In genomic region chr7:35235308-35235707, GRCm38 (mm10) we compare ENCODE assay signal across 8 mouse cellular contexts. TPM values are rescaled to one million over a fixed set of nuclear protein-coding genes. Genes with fewer than 3 reads are reported as not detected.
DNase-seq lines count a peak whose midpoint lies in the region; ATAC-seq and TF ChIP-seq lines count a peak whose summit lies in the region.

No protein-coding gene starts in this region.

- H3K79me2 ChIP-seq in C2C12 (ENCODE audit: control insufficient read depth, insufficient read depth) = no peaks in the 10 kb centered on the region

- 22% methylated on average over 9 of the region's 9 CpGs for WGBS in heart, embryonic 12.5 days
- 20% methylated on average over 9 of the region's 9 CpGs for WGBS in kidney, embryonic 15.5 days
- 18% methylated on average over 9 of the region's 9 CpGs for WGBS in limb, embryonic 14.5 days
- 10% methylated on average over 9 of the region's 9 CpGs for WGBS in midbrain, postnatal 0 days

- H3K9me3 ChIP-seq in heart, embryonic 12.5 days (replicated peaks) = peaks cover 7% of the 10 kb centered on the region; the same call in 1 of the 2 replicates
- H3K9me3 ChIP-seq in kidney, embryonic 15.5 days (replicated peaks) = peaks cover 5% of the 10 kb centered on the region; the same call in 1 of the 2 replicates
- peaks cover 5% of the 10 kb centered on the region; the same call in 1 of the 2 replicates for H3K9me3 ChIP-seq in limb, embryonic 14.5 days (ENCODE audit: control insufficient read depth, low read length)
- no peaks in the 10 kb centered on the region for H3K9me3 ChIP-seq in midbrain, postnatal 0 days (ENCODE audit: low read length)

- H3ac ChIP-seq in C2C12 (ENCODE audit: control insufficient read depth, insufficient read length, low read depth) = peak overlapping the region; percentile 1

- peak overlapping the region; percentile 92 for H3K27ac ChIP-seq in heart, embryonic 12.5 days (ENCODE audit: poor library complexity, severe bottlenecking)
- peak overlapping the region; percentile 82 for H3K27ac ChIP-seq in kidney, embryonic 15.5 days
- H3K27ac ChIP-seq in limb, embryonic 14.5 days (replicated peaks; ENCODE audit: low read depth, low read length) = peak overlapping the region; percentile 22; the same call in 1 of the 2 replicates
- H3K27ac ChIP-seq in midbrain, postnatal 0 days (ENCODE audit: low read depth, low read length) = peak overlapping the region; percentile 82
- no peak overlapping the region for H3K27ac ChIP-seq in testis, adult 2 months (ENCODE audit: control insufficient read depth, insufficient read depth, low read depth, low read length)

- peak overlapping the region; percentile 68 for H3K9ac ChIP-seq in heart, embryonic 12.5 days
- H3K9ac ChIP-seq in kidney, embryonic 15.5 days = no peak overlapping the region
- H3K9ac ChIP-seq in limb, embryonic 14.5 days (ENCODE audit: low read depth, low read length, severe bottlenecking) = no peak overlapping the region; the same call in 1 of the 2 replicates
- peak overlapping the region; percentile 36; the same call in 1 of the 2 replicates for H3K9ac ChIP-seq in midbrain, postnatal 0 days (replicated peaks; ENCODE audit: low read length, poor library complexity, severe bottlenecking)

- peak; percentile 65; the same call in 1 of the 2 replicates for ATAC-seq in heart, embryonic 12.5 days (ENCODE audit: insufficient number of reproducible peaks, low FRiP score)
- 0 out of 2 replicates have a peak, but pooled peaks have one; percentile 40 for ATAC-seq in kidney, embryonic 15.5 days (replicated peaks; ENCODE audit: low FRiP score)
- 0 out of 2 replicates have a peak, but pooled peaks have one; percentile 54 for ATAC-seq in limb, embryonic 14.5 days (ENCODE audit: low FRiP score, low read depth)
- ATAC-seq in midbrain, postnatal 0 days (ENCODE audit: low FRiP score) = peak; percentile 70

- H3K4me2 ChIP-seq in heart, embryonic 12.5 days = peak overlapping the region; percentile 72
- peak overlapping the region; percentile 60 for H3K4me2 ChIP-seq in kidney, embryonic 15.5 days
- peak overlapping the region; percentile 35 for H3K4me2 ChIP-seq in limb, embryonic 14.5 days (replicated peaks; ENCODE audit: low read depth, low read length, severe bottlenecking)
- H3K4me2 ChIP-seq in midbrain, postnatal 0 days (ENCODE audit: low read depth, low read length, poor library complexity, severe bottlenecking) = peak overlapping the region; percentile 54

- peak; percentile 67 for DNase-seq in adrenal gland, adult 2 months
- DNase-seq in embryo, embryonic 9.5 days (ENCODE audit: extremely low spot score) = peak; percentile 68
- peak; percentile 73 for DNase-seq in limb, embryonic 14.5 days (ENCODE audit: low spot score)
- peak; percentile 87 for DNase-seq in midbrain, postnatal 0 days (ENCODE audit: low spot score)

- no peak for TF ChIP-seq POLR2A in limb, embryonic 14.5 days (IDR thresholded peaks at IDR 0.05; ENCODE audit: borderline replicate concordance, extremely low read depth, insufficient read depth, insufficient read length)
- TF ChIP-seq POLR2A in testis, adult 2 months (IDR thresholded peaks at IDR 0.05; ENCODE audit: control insufficient read depth, low read depth, low read length) = no peak

- H3K4me1 ChIP-seq in heart, embryonic 12.5 days (replicated peaks) = peaks cover 18% of the 10 kb centered on the region
- H3K4me1 ChIP-seq in kidney, embryonic 15.5 days = peaks cover 21% of the 10 kb centered on the region
- no peaks in the 10 kb centered on the region for H3K4me1 ChIP-seq in limb, embryonic 14.5 days (ENCODE audit: control insufficient read depth, insufficient read depth, low read length)
- no peaks in the 10 kb centered on the region for H3K4me1 ChIP-seq in midbrain, postnatal 0 days (ENCODE audit: insufficient read depth, low read length)
- peaks cover 12% of the 10 kb centered on the region for H3K4me1 ChIP-seq in testis, adult 2 months (ENCODE audit: control insufficient read depth, insufficient read depth, low read length)

- no peak for TF ChIP-seq CTCF in C2C12 (IDR thresholded peaks at IDR 0.05; ENCODE audit: control insufficient read depth, insufficient read depth, insufficient read length)
- no peak for TF ChIP-seq CTCF in midbrain, postnatal 0 days (IDR thresholded peaks at IDR 0.05)
- TF ChIP-seq CTCF in testis, adult 2 months (IDR thresholded peaks at IDR 0.05; ENCODE audit: control insufficient read depth, insufficient read depth, insufficient replicate concordance, low read depth, low read length) = no peak

- peaks cover 4% of the 10 kb centered on the region for H3K27me3 ChIP-seq in C2C12 (ENCODE audit: control insufficient read depth, insufficient read depth, insufficient read length)
- H3K27me3 ChIP-seq in heart, embryonic 12.5 days (replicated peaks) = no peaks in the 10 kb centered on the region
- no peaks in the 10 kb centered on the region for H3K27me3 ChIP-seq in kidney, embryonic 15.5 days
- H3K27me3 ChIP-seq in limb, embryonic 14.5 days (ENCODE audit: control insufficient read depth, insufficient read depth, low read length) = no peaks in the 10 kb centered on the region
- no peaks in the 10 kb centered on the region for H3K27me3 ChIP-seq in midbrain, postnatal 0 days (ENCODE audit: insufficient read depth, low read length)
- no peaks in the 10 kb centered on the region for H3K27me3 ChIP-seq in testis, adult 2 months (ENCODE audit: control insufficient read depth, insufficient read depth, low read length)

- H3K36me3 ChIP-seq in C2C12 (ENCODE audit: control insufficient read depth, insufficient read depth) = no peaks in the 10 kb centered on the region
- no peaks in the 10 kb centered on the region for H3K36me3 ChIP-seq in heart, embryonic 12.5 days
- H3K36me3 ChIP-seq in kidney, embryonic 15.5 days = no peaks in the 10 kb centered on the region
- no peaks in the 10 kb centered on the region for H3K36me3 ChIP-seq in limb, embryonic 14.5 days (ENCODE audit: control insufficient read depth, insufficient read depth, low read length)
- H3K36me3 ChIP-seq in midbrain, postnatal 0 days (ENCODE audit: insufficient read depth, low read length) = no peaks in the 10 kb centered on the region
- no peaks in the 10 kb centered on the region for H3K36me3 ChIP-seq in testis, adult 2 months (ENCODE audit: control insufficient read depth, insufficient read depth, low read length)

- no peaks in the 10 kb centered on the region for H3K79me3 ChIP-seq in C2C12 (ENCODE audit: low read depth)

- H3K4me3 ChIP-seq in C2C12 (ENCODE audit: insufficient read depth, poor library complexity, severe bottlenecking) = peak overlapping the region; percentile 45
- H3K4me3 ChIP-seq in heart, embryonic 12.5 days = peak overlapping the region; percentile 74
- peak overlapping the region; percentile 72 for H3K4me3 ChIP-seq in kidney, embryonic 15.5 days (replicated peaks)
- peak overlapping the region; percentile 47 for H3K4me3 ChIP-seq in limb, embryonic 14.5 days (replicated peaks; ENCODE audit: low read length)
- peak overlapping the region; percentile 52 for H3K4me3 ChIP-seq in midbrain, postnatal 0 days (ENCODE audit: low read depth, low read length)
- peak overlapping the region; percentile 62 for H3K4me3 ChIP-seq in testis, adult 2 months (ENCODE audit: control insufficient read depth, low read depth, low read length)

TF ChIP-seq in C2C12, 6 proteins besides CTCF, POLR2A, EP300 and RAD21:
- TF ChIP-seq USF1 (IDR thresholded peaks at IDR 0.05; ENCODE audit: low read depth) = no peak
- TF ChIP-seq CEBPB (IDR thresholded peaks at IDR 0.05; ENCODE audit: low read depth) = no peak
- no peak for TF ChIP-seq MYOG (IDR thresholded peaks at IDR 0.05; ENCODE audit: control insufficient read depth, extremely low read depth, insufficient read length)
- TF ChIP-seq MYOD1 (IDR thresholded peaks at IDR 0.05; ENCODE audit: control insufficient read depth, insufficient read length, low read depth) = no peak
- TF ChIP-seq MAX (IDR thresholded peaks at IDR 0.05) = no peak
- no peak for TF ChIP-seq FOSL1 (IDR thresholded peaks at IDR 0.05; ENCODE audit: insufficient read depth, low read length, poor library complexity, severe bottlenecking)

RNA-seq across cellular contexts. Expression of gene Lrp3, which starts 20.0 kb away (rescaled TPM):
- polyA plus RNA-seq in C2C12 (2012; fragmentation: generic; extraction: Trizol) = 0.06 TPM
- 10 to 100 TPM; 14.9 to 22.7 TPM for total RNA-seq in adrenal gland, adult 2 months (2021)
- 38.8 and 42.9 TPM in 2 replicates for polyA plus RNA-seq in adrenal gland, adult 2 months (2012; rRNA removed)
- polyA plus RNA-seq in heart, embryonic 12.5 days (2016; fragmentation: Nextera tagmentation; extraction: Ambion mirVana) = 1.6 and 1.7 TPM in 2 replicates
- polyA plus RNA-seq in kidney, embryonic 15.5 days (2015; fragmentation: Nextera tagmentation; extraction: Ambion mirVana) = 5.2 and 6.3 TPM in 2 replicates
- polyA plus RNA-seq in limb, embryonic 14.5 days (2012; rRNA removed) = 31.7 and 43.3 TPM in 2 replicates
- 11.7 and 12.7 TPM in 2 replicates for polyA plus RNA-seq in limb, embryonic 14.5 days (2014; fragmentation: Nextera tagmentation; extraction: Ambion mirVana)
- 136 and 159 TPM in 2 replicates for total RNA-seq in midbrain, postnatal 0 days (2014; rRNA removed)
- polyA plus RNA-seq in midbrain, postnatal 0 days (2015; fragmentation: Nextera tagmentation; extraction: Ambion mirVana) = 21.7 and 23.7 TPM in 2 replicates
- polyA plus RNA-seq in testis, adult 2 months (2012; rRNA removed) = 0.67 and 0.70 TPM in 2 replicates

RNA-seq across cellular contexts. Expression of gene Slc7a10, which starts 49.1 kb away (rescaled TPM):
- polyA plus RNA-seq in C2C12 (2012; fragmentation: generic; extraction: Trizol) = not detected
- total RNA-seq in adrenal gland, adult 2 months (2021) = 10 to 100 TPM in 1 of 2 experiments, 1 to 10 TPM in 1; 6.4 to 28.1 TPM
- polyA plus RNA-seq in adrenal gland, adult 2 months (2012; rRNA removed) = 26.6 and 40.9 TPM in 2 replicates
- polyA plus RNA-seq in heart, embryonic 12.5 days (2016; fragmentation: Nextera tagmentation; extraction: Ambion mirVana) = 1.1 and 1.3 TPM in 2 replicates
- polyA plus RNA-seq in kidney, embryonic 15.5 days (2015; fragmentation: Nextera tagmentation; extraction: Ambion mirVana) = 1.1 and 2.4 TPM in 2 replicates
- polyA plus RNA-seq in limb, embryonic 14.5 days (2012; rRNA removed) = 7.5 and 9.1 TPM in 2 replicates
- polyA plus RNA-seq in limb, embryonic 14.5 days (2014; fragmentation: Nextera tagmentation; extraction: Ambion mirVana) = 2.7 and 3.2 TPM in 2 replicates
- total RNA-seq in midbrain, postnatal 0 days (2014; rRNA removed) = 37.1 and 39.1 TPM in 2 replicates
- 24.1 and 29.4 TPM in 2 replicates for polyA plus RNA-seq in midbrain, postnatal 0 days (2015; fragmentation: Nextera tagmentation; extraction: Ambion mirVana)
- 0.61 and 0.64 TPM in 2 replicates for polyA plus RNA-seq in testis, adult 2 months (2012; rRNA removed)

Comparison
In these comparisons a context has a peak if more than half of its experiments do, and no peak if none do; other contexts are left out.
1. H3K9ac ChIP-seq: peak in heart, embryonic 12.5 days (single experiment) and midbrain, postnatal 0 days (single experiment); none in kidney, embryonic 15.5 days (single experiment) and limb, embryonic 14.5 days (single experiment).
2. Peak in every context shown above with its lines, with median percentiles within 50 percentile points of each other: H3K4me3 ChIP-seq, DNase-seq, ATAC-seq and H3K4me2 ChIP-seq.